Mouse (Mus musculus) v-Abl transformed pro-B cells (cell line): ENCODE results near the gene Rab3gap1.

Experiments used
- in situ Hi-C, 2 experiments: fragments of 400-800 bp; cut with MboI; formaldehyde crosslinking; loops; one replicate each; pipeline ENCODE4 v1.15.1; 2025; ENCODE audit not compliant: unreplicated experiment in 2 of 2

Rab3gap1 gene

DNA sequence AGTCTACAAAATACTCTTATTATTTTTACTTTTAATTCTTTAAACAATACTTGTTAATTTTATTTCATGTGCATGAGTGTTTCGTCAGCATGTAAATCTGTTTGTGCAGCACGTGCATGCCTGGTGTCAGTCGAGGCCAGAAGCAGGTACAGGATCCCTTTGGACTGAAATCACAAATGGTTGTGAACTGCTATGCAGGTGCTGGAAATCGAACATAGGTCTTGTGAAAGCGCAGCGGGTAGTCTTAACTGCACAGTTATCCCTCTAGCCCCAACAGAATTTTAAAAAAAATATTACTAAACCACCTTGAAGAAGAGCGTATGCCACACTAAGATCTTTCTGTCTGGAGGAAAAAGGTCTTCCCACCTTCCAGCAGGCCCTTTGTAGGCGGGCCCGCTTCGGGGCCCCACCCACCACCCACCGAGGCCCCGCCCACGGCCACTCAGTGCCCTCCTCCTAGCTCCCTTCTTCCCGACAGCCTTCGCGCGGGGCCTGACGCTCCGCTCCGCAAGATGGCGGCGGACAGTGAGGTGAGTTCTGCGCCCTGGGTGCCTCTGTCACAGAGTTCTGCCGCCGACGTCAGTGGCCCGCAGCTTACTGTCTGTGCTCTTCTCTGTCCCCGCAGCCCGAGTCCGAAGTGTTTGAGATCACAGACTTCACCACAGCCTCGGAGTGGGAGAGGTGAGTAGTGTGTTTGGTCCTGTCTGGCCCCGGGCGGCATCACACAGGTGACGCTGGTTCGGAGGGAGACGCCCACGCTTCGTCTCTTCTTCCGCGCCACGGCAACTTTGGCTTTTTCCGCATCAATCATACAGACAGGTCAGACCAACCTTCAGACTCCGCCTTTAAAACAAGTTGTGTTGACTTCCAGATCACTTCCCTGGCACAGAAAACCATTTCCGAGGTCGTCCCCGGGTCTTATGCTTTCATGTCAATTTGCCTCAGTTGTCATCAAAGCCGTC lies at the start of gene Rab3gap1:
Rab3gap1 (plus strand) TSS at position 474 of the 962 bp plus-strand sequence.
- in situ Hi-C loops: no loop called here

GRCm38 (mm10) chr1:127827325-127827724 lies 41.2 kb upstream of the Rab3gap1 start:
- in situ Hi-C loops: loop anchor here (5.0 to 25.0 kb wide), 4 partner anchors 90 to 1410 kb away; no protein-coding TSS in a partner anchor

DNA sequence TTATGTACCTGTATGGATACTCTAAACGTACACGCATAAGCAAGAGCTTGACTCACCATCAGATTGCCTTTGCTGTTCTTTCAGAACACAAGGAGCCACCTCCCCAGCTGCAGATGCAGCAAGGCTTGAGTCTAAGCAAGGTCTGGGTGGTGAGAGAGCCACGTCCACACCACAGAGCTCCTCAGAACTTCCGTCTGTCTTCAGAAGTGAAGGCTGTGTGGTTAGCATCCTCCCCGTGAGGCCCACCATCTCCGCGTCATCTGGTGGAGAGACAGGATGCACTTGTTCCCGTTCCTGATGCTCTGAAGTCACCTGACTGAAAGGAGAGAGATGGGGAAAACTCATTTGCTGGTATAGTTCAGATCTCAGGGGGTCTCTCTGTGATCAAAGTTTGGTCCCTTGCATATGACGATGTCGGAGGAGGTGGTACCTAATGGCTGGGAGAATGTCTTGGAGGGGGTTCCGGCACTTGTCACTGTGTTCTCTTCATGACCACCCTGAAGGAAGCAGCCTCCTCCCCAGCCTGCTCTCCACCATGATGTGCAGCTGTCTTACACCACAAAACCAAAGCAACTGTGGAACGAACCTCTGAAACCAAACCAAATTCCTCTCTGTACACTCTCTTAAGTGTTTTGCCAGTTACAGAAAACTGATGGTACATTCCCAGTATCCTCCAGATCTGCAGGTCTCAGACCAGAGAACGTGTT lies 38.2 kb upstream of the Rab3gap1 start:
- in situ Hi-C loops: loop anchor here in 1 of 2 experiments (5.0 to 25.0 kb wide), 3 partner anchors 312 to 1407 kb away; no protein-coding TSS in a partner anchor

- in situ Hi-C loops: loop anchor here in 1 of 2 experiments (5.0 to 25.0 kb wide), 3 partner anchors 309 to 1404 kb away; no protein-coding TSS in a partner anchor
Measured at GRCm38 (mm10) chr1:127833714-127834113, 34.9 kb upstream of the Rab3gap1 start.

DNA sequence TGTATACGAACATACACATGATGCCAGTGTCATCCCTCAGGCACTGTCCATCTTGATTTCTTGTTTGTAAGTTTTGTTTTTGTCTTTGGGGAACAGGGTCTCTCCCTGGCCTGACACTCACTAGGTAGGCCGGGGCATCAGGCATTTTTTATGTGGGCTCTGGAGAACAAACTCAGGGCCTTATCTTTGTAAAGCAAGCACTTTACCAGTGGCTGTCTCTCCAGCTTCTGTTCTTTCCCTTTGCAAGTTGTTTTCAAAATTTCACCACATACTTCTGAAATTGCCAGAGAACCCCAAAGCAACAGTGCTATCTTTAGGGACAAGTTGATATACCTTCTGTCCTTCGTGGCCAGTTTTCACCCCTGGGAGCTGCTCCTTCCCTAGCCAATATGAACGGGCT lies 34.4 kb upstream of the Rab3gap1 start:
- in situ Hi-C loops: loop anchor here in 1 of 2 experiments (5.0 to 25.0 kb wide), 3 partner anchors 308 to 1403 kb away; no protein-coding TSS in a partner anchor

GRCm38 (mm10) chr1:127836619-127837018 lies 32.0 kb upstream of the Rab3gap1 start:
- in situ Hi-C loops: loop anchor here in 1 of 2 experiments (25.0 kb wide), 2 partner anchors 1001 to 1401 kb away; no protein-coding TSS in a partner anchor

DNA sequence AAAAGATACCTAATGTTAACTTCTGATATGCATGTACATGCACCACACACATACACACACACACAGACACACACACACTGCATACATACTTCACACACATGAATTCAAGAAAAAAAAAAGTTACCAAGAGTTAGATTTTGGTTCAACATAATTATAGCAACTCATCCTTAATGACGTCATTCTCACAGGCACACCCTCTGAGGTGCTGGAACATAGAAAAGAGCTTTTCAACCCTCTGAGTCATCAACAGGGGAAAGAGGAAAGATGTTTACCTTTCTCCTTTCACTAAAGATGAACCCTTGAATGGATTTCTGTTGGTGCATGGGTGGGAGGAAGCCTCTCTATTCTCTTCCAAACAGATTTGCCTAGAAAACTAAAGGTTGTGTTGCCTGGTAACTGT lies 30.0 kb upstream of the Rab3gap1 start:
- in situ Hi-C loops: loop anchor here in 1 of 2 experiments (25.0 kb wide), 2 partner anchors 999 to 1399 kb away; no protein-coding TSS in a partner anchor

DNA sequence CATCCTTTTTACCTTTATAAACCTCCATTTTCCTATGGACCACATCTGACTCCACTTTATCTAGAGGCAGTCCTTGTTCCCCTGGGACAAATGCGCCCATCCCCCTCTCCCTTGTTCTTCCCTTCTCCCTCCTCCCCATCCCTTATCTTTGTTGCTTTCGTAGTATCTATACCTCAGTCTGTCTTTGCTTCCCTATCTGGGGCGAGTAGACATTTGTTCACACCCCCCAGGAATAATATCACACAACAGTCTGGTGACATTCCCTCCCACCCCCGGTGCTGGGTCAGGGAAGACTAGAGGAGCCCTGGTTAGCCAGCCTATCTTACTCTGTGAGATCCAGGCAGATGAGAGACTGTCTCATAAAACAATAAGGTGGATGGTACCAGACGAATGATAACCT lies 23.1 kb upstream of the Rab3gap1 start:
- in situ Hi-C loops: loop anchor here in 1 of 2 experiments (25.0 kb wide), 2 partner anchors 992 to 1392 kb away; no protein-coding TSS in a partner anchor

GRCm38 (mm10) chr1:127850075-127850610 lies 18.4 kb upstream of the Rab3gap1 start:
- in situ Hi-C loops: no loop called here

DNA sequence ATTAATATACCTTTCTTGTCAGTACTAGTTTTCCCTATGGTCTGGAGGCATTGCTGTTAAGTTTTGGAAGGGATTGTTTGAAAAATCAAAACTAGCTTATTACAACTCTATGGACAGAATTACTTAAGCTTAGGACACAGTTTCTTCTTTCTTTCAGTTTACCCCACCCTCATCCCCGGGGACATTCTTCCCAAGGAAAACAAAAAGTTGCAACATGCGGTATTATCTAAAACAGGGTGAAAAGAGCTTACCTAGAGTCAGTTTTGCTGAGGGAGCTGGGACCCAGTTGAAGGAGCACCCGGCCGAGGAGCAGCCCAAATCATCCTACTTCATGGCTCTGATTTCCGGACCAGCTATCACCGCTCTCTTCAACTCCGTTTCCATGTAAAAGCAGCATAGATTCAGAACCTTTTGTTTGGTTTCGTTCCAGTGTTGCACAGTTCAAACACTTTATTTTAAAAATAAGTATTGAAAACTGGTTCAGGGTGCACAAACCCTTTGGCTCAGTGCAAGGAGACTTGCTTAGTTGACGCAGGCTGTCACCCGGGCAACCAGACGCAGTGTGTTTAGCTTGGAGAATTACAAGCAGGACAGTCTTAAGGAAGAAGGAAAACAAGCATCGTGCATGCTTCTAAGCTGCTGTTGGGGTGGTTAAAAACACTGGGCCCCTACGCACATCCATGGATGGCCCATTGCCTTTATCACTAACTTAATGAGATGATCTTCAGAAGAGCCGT lies 13.9 kb upstream of the Rab3gap1 start, which contains the start of gene Map3k19:
Map3k19 (minus strand) TSS at position 546 of the 737 bp plus-strand sequence.
- in situ Hi-C loops: no loop called here

- in situ Hi-C loops: no loop called here
Measured at GRCm38 (mm10) chr1:127858945-127859648, 9.5 kb upstream of the Rab3gap1 start.

- in situ Hi-C loops: no loop called here
Measured at GRCm38 (mm10) chr1:127859799-127860400, 8.7 kb upstream of the Rab3gap1 start.

- in situ Hi-C loops: no loop called here
Measured at GRCm38 (mm10) chr1:127860492-127860891, 8.1 kb upstream of the Rab3gap1 start.

GRCm38 (mm10) chr1:127861900-127862299 lies 6.7 kb upstream of the Rab3gap1 start:
- in situ Hi-C loops: no loop called here

DNA sequence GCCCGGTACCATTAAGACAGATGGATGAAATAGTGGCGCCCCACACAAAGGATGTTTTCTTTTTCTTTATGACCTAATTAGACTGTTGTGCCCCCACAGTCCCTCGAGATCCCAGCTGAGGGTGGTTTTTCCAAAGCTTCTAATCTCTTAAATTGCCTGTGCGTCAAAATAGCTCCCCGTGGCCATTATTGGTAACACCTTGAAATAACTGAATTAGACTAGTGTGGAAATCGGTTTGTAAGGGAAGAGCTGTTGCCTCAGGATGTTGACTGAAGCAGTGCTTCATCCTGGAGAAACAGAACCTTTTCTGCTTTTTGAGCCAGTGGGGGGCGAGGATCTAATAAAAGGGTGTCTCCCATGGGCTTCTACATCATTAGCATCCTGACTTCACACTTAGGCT lies 4.8 kb upstream of the Rab3gap1 start:
- in situ Hi-C loops: no loop called here

GRCm38 (mm10) chr1:127869276-127869675 lies 703 bp downstream of the Rab3gap1 start:
- in situ Hi-C loops: no loop called here

DNA sequence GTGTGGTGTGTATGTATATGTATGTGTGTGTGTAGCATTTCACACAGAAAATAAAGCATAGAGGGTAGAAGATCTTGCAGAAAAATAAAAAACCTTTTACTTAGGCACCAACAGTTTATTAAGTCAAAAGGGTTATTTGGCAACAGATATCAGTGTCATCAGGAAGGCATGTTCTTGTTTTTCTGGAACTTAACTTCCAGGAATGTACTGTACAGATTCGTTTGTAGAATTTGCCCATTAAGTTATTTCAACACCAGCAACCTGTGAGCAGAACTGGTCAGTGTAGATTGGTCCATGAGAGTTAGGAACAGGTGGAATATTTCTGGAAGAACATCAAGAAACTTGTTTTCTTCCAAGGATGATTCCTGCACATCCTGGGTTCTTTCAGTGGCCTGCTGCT lies 30.8 kb downstream of the Rab3gap1 start:
- in situ Hi-C loops: no loop called here

GRCm38 (mm10) chr1:127904774-127905385 lies 36.3 kb downstream of the Rab3gap1 start:
- in situ Hi-C loops: no loop called here
